Mouse (Mus musculus) left cerebral cortex, adult 18-20 months (tissue): ENCODE measurements around the gene Nppb. TPM values are rescaled to one million over a fixed set of nuclear protein-coding genes. Genes with fewer than 3 reads are reported as not detected.

ENCODE experiments used
- DNase-seq, 2 experiments: peaks; one replicate each; pipeline ENCODE4 v3.0.0; 2021 to 2022; ENCODE audit warnings: low spot score in 2 of 2, mixed read lengths in 1 of 2
- total RNA-seq, 2 experiments: library from RNA; stranded (reverse); gene quantifications; 2 replicates each; pipeline ENCODE4 v1.2.3; 2021

Nppb gene
- total RNA-seq, 2 experiments from 2014 or later = not detected

GRCm38 (mm10) chr4:148035440-148035839, 49.9 kb downstream of the Nppb start:
- no peak for DNase-seq

Other genes with a start within 250 kb of the Nppb start
- 1 to 10 TPM; 1.2 to 1.4 TPM for gene Zfp984, start 176.0 kb upstream of the Nppb start, total RNA-seq
- 10 to 100 TPM; 20.3 to 21.4 TPM for gene Zfp933, start 137.4 kb upstream of the Nppb start, total RNA-seq
- gene Miip, start 117.0 kb upstream of the Nppb start, total RNA-seq = 10 to 100 TPM; 15.1 to 15.5 TPM
- 10 to 100 TPM; 13.0 to 13.1 TPM for gene Fv1, start 116.8 kb upstream of the Nppb start, total RNA-seq
- 100 to 1,000 TPM; 198 to 204 TPM for gene Mfn2, start 81.1 kb upstream of the Nppb start, total RNA-seq
- 10 to 100 TPM; 12.1 to 12.6 TPM for gene Plod1, start 49.0 kb upstream of the Nppb start, total RNA-seq
- 10 to 100 TPM; 29.6 to 32.6 TPM for gene 2510039O18Rik, start 44.9 kb upstream of the Nppb start, total RNA-seq
- under 1 TPM in 1 of 2 experiments, not detected in 1; 0.40 TPM for gene Nppa, start 14.9 kb downstream of the Nppb start, total RNA-seq
- 10 to 100 TPM; 93.9 to 94.5 TPM for gene Clcn6, start 53.0 kb downstream of the Nppb start, total RNA-seq
- gene Mthfr, start 53.3 kb downstream of the Nppb start, total RNA-seq = 10 to 100 TPM; 29.3 to 34.3 TPM
- gene Agtrap, start 102.2 kb downstream of the Nppb start, total RNA-seq = 10 to 100 TPM in 1 of 2 experiments, 1 to 10 TPM in 1; 6.6 to 10.1 TPM
- gene Mad2l2, start 144.6 kb downstream of the Nppb start, total RNA-seq = 10 to 100 TPM; 10.7 to 17.5 TPM
- under 1 TPM; 0.19 to 0.21 TPM for gene Draxin, start 144.9 kb downstream of the Nppb start, total RNA-seq
- gene Fbxo6, start 166.4 kb downstream of the Nppb start, total RNA-seq = 10 to 100 TPM; 32.1 to 35.3 TPM
- 100 to 1,000 TPM; 137 to 157 TPM for gene Fbxo44, start 174.7 kb downstream of the Nppb start, total RNA-seq
- gene Fbxo2, start 174.8 kb downstream of the Nppb start, total RNA-seq = 100 to 1,000 TPM; 118 to 126 TPM